Mouse (Mus musculus): Measurements from ENCODE around the gene Podnl1.
A peak's percentile ranks its signal among the peaks of the same experiment; 100 is the strongest.

The Podnl1 gene

DNA sequence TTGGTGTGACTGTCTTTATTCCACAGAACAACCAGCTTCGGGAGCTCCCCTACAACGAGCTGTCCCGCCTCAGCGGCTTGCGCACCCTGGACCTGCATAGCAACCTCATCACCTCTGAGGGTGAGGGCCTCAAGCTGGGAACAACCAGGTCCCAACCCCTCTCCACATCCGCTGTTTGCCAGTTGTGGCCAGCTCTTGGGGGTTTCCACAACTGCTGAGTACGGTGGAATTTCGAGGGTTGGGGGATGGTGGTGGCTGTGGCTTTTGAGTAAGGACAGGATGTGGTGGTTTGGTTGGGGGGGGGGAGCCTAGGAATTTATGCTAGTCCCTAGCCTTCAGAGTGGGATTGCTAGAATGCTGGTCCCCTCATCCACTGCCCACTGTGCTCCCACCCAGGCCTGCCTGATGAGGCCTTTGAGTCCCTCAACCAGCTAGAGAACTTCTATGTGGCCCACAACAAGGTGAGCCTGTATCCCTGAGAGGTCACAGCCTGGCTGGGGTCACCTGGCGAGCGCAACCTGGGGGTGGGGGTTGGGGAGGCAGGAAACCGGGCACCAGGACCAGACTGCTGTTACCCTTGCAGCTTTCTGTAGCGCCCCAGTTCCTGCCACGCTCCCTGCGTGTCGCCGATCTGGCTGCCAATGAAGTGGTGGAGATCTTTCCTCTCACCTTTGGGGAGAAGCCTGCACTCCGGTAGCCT lies 1.6 kb downstream of the Podnl1 start:
- no peak for DNase-seq

DNA sequence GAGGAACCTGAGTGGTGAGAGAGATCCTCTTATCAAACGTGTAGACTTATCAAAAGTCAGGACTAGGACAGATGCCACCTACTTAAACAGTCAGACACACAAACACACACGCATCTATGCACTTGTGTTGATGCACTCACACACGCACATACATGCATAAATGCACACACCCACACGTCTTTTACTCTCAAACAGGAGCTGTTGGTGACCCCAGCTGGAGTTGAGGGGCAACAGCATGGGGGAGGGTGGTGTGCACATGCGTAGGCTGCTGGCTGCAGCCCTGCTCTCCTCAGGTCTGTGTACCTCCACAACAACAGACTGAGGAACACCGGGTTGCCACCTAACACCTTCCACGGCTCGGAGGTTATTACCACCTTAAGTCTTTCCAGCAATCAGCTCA lies 2.5 kb downstream of the Podnl1 start:
- DNase-seq = no peak

DNA sequence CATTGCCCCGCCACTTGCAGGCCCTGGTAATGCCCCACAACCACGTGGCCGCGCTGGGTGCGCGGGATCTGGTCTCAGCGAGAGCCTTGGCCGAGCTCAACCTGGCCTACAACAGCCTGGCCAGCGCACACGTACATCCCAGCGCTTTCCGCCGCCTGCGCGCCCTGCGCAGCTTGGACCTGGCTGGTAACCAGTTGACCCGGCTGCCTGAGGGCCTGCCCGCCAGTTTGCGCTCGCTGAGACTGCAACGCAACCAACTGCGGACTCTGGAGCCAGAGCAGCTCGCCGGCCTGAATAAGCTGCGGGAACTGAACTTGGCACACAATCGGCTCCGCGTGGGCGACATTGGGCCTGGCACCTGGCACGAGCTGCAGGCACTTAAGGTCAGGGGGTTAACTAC lies 5.0 kb downstream of the Podnl1 start:
- DNase-seq = peak; percentile 58 to 67

DNA sequence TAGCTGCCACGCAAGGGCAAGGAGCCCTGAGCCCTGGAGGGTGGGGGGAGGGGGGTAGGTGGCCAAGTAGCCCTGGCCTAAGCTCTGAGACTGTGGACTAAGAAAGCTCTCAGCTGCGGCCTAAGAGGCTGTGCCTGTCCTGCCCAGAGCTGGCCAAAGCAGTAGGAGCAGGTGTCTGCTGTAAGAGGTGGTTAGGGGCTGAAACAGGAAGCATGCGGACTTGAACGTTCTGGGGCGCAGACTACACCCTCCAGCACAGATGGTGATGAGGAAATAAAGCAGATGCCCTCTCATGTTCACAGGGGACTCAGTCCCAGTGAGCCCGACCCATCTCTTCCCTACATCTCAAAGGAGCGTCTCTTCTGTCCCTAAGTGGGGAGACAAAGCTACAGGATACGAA lies 6.4 kb downstream of the Podnl1 start:
- no peak for DNase-seq

DNA sequence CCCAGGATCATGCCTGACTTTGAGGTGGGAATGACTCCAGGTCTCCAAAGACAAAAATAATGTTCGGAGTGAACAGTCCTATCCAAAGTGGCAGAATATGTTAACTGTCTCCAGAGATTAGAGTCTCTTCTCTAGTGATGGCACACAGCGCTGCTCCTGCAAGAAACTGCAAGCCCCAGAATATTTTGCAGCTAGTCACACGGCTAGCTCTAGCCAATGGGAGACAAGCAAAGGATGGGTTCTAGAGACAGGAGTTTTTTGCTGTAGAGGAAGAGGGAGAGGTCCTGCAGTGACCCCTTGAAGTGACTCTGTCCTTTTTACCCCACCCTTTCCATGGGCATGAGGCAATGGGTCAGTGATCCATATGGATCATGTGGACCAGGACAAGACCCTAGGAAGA lies 12.1 kb downstream of the Podnl1 start:
- no peak for DNase-seq

DNA sequence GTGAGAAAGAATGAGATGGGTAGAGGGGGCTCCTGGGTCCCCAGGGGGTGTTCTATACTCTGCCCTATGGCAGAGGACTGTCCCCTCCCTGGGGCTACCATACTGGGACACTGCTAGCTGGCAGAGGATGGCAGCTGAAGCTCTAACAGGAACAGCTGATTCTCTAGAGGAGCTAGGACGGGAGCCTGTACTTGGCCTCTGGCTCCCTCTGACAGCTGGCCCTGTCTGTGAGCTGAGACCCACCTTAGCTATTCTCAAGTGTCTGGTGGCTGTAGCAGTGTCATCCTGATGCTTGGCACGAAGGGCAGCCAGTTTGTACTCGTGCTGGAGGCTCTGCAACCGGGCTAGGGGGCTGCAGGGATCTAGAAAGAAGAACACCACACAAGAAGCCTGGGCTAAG lies 15.0 kb downstream of the Podnl1 start:
- DNase-seq = no peak

DNA sequence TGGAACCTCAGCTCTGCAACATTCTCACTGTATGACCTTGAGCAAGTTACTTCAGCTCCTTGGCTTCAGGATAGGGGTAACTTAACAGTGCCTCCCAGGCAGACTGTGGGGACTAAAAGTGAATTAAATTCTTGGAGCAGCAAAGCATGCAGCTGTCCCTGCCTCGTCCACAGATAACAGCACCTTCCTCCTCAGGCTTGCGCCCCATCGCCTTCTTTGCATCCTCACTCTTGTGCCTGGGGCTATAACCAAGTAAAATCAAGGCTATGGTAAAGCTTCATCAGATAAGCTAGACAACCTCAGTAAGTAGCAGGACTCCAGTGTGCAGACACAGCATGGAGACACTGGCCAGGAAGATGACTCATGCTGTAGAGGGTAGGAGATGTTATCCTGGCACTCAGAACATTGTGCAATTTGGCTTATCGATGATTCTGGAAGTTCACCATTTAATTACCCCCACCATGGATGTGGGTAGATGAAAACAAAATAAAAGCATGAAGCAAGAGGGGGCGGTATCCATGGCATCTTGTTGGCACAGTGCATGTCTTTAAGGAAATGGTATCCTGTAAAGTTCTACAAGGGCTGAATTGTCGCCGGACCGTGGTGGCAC lies 19.0 kb downstream of the Podnl1 start:
- no peak for DNase-seq

DNA sequence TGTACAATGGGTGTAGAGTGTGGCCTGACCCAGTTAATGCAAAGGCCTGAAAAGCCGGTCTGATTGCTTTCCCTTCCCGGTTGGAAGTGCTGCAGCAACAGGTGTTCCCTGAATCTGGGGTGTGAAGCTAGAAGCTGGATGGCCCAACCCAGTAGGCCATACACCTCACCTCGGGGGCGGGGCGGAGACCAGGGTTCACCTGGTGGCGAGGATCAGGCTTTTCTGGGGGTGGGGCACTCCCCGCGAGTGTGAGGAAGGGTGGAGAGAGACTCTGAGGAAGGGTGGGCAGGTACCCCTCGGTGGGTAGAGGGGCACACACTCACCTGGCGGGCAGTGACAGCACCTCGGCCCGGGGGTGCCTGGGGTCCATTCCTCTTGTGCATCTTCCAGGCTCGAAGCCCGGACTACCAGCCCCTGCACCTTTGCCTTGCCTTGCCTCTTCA lies 21.6 kb downstream of the Podnl1 start:
- DNase-seq = peak; percentile 50 to 74

DNA sequence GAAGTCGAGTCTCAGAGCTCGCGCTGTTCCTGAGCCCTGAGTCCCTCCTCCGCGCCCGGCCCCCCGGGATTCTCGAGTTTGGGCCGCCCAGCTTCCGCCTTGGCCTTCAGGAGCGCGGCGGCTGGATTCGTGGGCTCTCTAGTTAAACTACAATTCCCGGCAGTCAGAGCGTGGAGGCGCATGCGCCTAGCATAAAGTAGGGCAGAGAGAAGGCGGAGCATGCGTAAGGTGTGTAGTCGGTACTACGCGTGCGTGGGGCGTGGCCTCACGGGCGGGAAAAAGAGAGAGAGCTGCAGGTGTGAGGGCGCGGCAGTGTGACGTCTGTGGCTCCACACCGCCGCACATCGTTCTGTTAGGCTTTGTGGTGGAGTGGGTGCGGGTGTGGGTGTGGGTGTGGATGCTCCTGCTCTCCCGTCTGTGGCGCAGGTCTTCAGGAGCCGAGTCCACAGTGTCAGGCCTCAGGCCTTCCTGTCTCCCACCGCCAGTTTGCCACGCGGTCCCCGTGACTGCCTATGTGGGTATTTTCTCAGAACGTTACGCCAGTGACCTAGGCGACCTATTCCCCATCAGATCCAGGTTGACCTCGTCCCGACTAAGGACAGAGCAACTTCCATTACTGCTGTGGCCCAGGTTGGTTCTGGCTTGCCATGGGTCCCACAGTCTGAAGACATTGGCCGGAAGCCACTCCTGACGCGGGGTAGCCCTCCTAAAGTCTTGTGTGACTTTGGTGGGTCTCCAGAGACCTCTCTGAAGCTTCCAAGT lies 22.2 kb downstream of the Podnl1 start, which contains the start of the genes Cc2d1a and 4930432K21Rik:
TSS of gene Cc2d1a (minus strand) at position 168 of the 762 bp plus-strand sequence.
TSS of gene 4930432K21Rik (plus strand) at position 257 of the 762 bp plus-strand sequence.
- peak; percentile 97 for DNase-seq

DNA sequence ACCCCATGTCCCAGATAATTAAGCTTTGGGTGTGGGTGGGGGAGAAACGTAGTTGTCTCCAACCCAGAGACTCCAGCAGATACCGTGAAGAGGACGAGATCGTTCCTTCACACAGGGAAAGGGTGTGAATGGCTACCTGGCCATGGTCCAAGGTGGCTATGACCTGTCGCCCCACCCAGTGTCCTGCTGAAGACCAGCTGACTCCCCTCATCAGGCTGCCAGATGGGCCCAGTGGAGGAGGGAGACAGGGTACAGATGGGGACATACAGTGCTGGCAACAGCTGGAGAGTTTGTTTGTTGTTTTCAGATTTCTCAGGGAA lies 22.7 kb downstream of the Podnl1 start:
- DNase-seq = no peak

DNA sequence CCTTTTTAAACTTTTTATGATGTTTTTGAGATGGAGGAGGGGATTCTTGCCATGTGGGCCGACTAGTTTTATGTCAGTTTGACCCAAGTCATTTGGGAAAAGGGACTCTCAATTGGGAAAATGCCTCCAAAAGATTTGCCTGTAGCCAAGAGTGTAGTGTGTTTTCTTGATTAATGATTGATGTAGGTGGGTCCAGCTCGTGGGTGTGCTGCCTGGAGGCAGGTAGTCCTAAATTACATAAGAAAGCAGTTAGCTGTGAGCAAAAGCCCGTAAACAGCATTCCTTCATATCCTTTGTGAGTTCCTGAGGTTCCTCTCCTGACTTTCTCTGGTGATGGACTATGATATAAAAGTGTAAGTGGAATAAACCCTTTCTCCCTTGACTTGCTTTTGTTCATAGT lies 23.4 kb downstream of the Podnl1 start:
- DNase-seq = peak in 1 of 2 experiments; percentile 43

DNA sequence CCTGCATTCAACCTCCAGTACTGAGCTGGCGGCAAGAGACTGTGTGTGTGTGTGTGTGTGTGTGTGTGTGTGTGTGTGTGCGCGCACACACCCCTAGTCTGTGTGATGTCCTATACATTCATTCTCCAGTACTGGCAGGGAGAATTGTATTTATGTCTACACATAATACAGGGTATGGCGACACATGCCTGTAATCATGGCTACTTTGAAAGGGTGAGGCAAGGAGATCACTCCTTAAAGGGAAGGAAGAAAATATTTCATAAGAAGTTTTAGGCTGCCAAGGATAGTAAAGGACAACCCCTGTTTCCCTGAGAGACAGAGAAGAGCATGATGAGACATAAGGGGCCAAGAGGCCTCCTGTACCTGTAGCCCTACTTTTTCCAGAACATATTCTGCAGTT lies 31.8 kb downstream of the Podnl1 start:
- DNase-seq = no peak

DNA sequence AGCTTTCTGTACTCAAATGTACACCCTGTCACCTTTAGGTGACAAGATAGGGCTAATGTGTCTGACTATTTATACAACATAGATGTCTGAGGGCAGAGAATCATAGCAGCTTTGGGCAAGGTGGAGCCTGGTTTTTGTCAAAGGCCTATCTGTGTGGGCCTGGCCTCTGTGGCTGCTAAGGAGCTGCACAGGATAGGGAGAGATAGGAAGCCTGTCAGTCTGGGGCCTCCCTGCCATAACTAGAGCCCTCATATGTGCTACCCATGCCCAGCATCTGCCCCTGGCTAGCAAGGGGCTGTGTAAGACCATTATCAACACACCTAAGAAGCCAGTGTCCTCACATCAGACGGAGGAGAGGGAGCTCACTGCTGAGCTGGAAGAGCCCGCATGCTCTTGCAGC lies 41.9 kb downstream of the Podnl1 start:
- no peak for DNase-seq

DNA sequence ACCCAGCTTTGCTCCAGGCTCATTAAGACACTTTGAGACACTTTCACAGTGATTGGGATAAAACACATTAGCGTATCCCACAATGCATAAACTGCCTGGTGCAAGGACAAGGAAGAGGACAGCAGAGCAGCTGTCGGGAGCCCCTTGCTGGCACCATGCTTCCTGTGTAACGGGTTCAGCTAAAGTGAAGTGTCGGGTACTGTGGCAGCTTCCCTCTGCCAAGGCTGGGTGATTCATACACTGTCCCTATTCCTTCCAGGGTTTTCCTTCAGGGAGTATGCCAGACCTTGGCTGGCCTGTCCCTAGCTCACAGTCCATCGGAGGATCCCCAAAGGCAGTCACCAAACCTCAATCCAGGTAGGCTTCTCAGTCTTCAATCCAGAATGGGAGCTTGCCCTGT lies 44.3 kb downstream of the Podnl1 start:
- DNase-seq = no peak

DNA sequence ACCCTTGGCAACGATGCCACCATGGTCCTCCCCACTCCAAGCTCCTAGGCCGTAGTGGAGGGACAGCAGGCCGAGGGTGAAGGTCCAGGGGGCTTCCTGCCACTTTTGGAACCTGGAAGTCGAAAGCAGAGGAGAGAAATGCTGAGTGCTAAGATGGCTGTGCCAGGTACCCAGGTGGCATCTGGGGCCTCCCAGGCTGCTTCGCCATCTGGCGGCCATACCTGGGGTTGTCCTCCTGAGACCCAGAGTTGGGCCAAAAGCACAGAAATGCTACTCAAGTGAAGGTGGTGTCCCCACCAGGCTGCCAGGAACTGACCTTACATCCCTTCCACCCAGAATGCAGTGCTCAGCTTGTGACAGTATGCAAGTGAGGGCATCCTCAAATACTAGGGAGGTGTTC lies 48.1 kb downstream of the Podnl1 start:
- DNase-seq = peak in 1 of 2 experiments; percentile 69

DNA sequence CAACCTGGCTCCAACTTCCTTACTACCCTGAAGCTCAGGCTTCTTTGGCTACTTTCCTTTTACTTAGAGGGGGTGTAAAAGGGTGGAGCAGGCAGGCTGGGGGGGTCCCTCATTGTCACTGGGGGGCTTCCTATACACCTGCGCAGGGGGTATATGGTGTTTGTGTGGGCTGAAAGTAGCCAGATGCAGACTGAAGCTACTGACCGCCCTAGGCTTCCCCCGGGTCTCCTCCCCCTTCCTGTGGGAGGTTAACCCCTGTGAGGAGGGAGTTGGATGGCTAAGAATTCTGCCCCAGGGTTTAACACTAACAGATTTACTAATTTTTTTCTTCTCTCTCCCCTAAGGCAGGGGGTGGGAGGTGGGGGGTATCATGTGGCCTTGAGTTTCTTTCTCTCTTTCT lies 50.8 kb downstream of the Podnl1 start:
- no peak for DNase-seq

DNA sequence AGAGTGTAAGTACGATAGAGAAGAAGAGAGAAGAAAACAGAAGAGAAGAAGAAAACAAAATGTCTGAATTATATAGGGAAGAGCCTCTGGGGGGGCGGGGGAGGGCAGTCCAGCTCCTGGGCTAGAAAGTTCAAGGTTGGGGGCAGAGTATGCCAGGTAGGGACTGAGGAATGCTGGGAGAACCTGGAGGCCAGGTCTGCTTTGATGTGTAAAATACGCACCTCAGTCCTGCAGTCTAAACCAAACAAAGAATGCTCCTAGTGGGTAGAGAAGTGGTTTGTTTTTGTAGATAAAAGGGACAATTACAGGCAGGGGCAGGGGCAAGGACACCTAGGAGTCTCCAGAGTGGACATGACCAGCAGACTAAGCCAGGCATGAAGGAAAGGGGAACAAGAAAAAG lies 51.6 kb downstream of the Podnl1 start:
- DNase-seq = no peak

DNA sequence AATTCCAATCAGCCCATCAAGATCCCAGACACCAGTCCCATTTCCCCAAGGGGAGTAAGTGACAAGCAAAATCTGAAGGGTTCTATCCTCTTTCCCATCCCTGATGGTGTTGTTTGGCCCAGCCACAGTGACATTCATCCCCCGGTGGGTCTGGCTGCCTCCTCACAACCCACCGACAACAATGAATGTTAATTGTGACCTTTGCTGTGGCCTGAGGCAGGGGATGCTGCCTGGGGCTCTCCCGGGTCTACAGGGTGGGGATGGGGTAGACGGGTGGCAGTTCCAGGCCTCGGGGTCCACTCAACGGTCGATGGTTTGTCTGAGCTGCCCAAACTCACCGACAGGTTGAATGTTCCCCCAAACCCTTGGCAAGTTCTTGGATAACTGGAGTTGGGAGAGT lies 52.8 kb downstream of the Podnl1 start:
- no peak for DNase-seq

DNA sequence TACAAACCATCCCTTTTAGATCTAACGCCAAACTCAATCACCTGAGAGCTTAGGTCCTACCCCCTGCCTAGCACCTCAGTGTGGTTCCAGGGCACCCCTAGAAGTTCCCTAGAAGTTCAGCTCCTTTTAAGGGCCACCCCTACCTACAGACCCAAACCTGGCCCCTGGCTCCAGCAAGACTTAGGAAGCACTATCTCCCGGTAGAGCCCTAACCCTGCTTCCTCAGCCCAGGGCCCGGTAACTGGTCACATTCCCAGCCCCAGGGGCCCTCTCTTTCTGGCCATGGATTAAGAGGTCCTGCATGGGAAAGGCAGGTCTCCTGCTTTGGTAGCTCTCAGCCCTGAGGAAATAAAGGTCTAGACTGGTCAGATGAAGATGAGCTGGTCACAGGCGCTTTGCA lies 54.2 kb downstream of the Podnl1 start:
- no peak for DNase-seq

DNA sequence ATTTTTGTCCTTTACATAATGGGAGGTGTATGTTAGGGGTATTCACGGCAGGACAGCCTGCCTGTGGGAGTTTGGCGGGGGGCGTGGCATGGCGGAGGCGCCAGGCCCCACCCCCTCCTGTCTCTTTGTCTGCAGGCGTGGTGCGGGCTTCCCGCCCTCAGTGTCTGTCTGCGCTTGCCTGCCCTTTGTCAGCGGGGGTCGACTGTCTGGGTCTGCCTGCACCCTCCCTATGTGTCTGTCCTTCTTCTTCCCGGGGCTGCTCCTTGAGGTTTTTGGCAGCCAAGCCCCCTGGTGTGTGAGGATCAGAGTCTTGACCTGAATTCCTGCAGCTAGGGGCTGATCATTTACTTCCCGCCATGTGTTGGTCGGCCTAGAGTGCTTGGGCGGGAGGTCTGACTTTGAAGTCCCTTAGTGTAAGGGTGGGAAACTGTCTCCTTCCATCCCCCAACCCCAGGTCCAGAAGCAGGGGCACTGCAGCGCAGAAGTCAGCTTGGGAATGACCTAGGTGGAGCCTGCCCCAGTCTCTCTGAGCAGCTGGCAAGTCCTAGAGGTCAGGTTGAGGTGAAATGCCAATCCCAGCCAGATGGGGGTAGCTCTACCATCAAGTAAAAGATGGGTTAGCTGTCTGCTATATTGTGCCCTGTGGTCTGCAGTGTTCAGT lies 54.9 kb downstream of the Podnl1 start:
- peak in 1 of 2 experiments; percentile 59 for DNase-seq
